Mouse (Mus musculus): Measurements from ENCODE around the gene Nr1h2. TPM values are rescaled to one million over a fixed set of nuclear protein-coding genes. Genes with fewer than 3 reads are reported as not detected.
A peak's percentile ranks its signal among the peaks of the same experiment; 100 is the strongest.

Gene Nr1h2
- polyA plus RNA-seq, 1 experiment from 2014 or later = 71.3 TPM

DNA sequence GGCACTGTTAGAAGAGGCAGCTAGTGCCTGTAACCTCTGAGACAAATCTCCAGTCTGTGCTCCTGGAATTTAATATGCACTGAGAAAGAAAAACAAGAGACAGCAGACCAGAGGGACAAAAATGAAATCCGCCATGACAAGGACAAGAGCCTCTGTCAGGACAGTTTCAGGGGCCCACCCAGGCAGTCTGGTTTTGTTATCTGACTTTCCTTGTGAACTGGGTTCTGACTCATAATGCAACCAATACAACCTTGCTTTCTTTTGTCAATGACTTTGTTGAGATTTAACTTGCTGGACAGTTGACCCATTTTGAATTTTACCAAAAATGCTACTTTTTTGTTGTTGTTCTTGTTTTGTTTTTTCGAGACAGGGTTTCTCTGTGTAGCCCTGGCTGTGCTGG lies 3.9 kb upstream of the Nr1h2 start:
- Histone ChIP-seq H3K27ac (ENCODE audit: low read depth, low read length) (peak overlapping the region; percentile 70), H3K4me1 (replicated peaks; ENCODE audit: control insufficient read depth, insufficient read depth, low read length) (no peaks in the 10 kb centered on the region), H3K9ac (ENCODE audit: low read depth, low read length) (no peak overlapping the region), H3K36me3 (ENCODE audit: control insufficient read depth, insufficient read depth) (no peaks in the 10 kb centered on the region), H3K4me2 (replicated peaks; ENCODE audit: low read depth) (no peak overlapping the region), H3K9me3 (ENCODE audit: control insufficient read depth) (no peaks in the 10 kb centered on the region), H3K4me3 (ENCODE audit: low read depth, low read length) (no peak overlapping the region), H3K27me3 (replicated peaks; ENCODE audit: control insufficient read depth, insufficient read depth, low read length) (no peaks in the 10 kb centered on the region)
- ATAC-seq = no peak
- no peak for TF ChIP-seq CTCF (IDR thresholded peaks at IDR 0.05; ENCODE audit: low read depth)
- 64% methylated on average over 2 of the region's 2 CpGs for WGBS

DNA sequence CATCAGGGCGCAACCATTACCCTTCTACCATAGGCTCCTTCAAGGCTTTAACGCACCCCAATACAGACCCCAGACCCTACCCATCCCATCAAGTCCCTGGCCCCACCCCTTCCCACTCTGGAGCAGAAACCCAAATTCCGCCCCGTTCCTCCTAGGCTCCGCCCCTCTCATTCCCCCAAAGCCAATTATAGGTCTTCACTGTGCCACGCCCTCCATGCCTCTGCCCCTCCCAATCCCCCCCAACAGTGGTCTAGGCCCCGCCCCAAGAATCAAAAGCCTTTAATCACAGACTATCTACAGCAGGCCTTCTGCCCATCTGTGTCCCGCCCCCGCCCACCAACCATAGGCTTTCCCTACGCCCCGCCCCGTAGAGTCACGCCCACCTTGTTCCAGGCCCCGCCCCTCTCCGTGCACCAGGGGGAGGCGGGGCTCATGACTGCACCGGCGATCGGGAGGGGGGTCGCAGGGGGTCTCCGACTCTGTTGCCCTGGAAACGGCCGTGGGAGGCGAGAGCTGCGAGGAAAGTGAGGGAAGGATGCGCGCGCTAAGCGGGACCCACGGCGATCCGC lies 471 bp downstream of the Nr1h2 start:
- Histone ChIP-seq H3K9me3 (ENCODE audit: control insufficient read depth) (no peaks in the 10 kb centered on the region), H3K36me3 (ENCODE audit: control insufficient read depth, insufficient read depth) (peaks cover 33% of the 10 kb centered on the region), H3K27ac (ENCODE audit: low read depth, low read length) (peak overlapping the region; percentile 95), H3K27me3 (replicated peaks; ENCODE audit: control insufficient read depth, insufficient read depth, low read length) (no peaks in the 10 kb centered on the region), H3K4me3 (ENCODE audit: low read depth, low read length) (peak overlapping the region; percentile 61), H3K4me2 (replicated peaks; ENCODE audit: low read depth) (peak overlapping the region; percentile 63), H3K4me1 (replicated peaks; ENCODE audit: control insufficient read depth, insufficient read depth, low read length) (no peaks in the 10 kb centered on the region), H3K9ac (ENCODE audit: low read depth, low read length) (peak overlapping the region; percentile 56)
- no peak for TF ChIP-seq CTCF (IDR thresholded peaks at IDR 0.05; ENCODE audit: low read depth)
- WGBS = under 1% methylated on average over 32 of the region's 32 CpGs
- ATAC-seq = peak; percentile 78

- H3K4me2 ChIP-seq (replicated peaks; ENCODE audit: low read depth) = peak overlapping the region; percentile 63
- ATAC-seq = no peak
- no peaks in the 10 kb centered on the region for H3K4me1 ChIP-seq (replicated peaks; ENCODE audit: control insufficient read depth, insufficient read depth, low read length)
- H3K27ac ChIP-seq (ENCODE audit: low read depth, low read length) = no peak overlapping the region
- WGBS = 88% methylated on average over 31 of the region's 31 CpGs
- H3K36me3 ChIP-seq (ENCODE audit: control insufficient read depth, insufficient read depth) = peaks cover 33% of the 10 kb centered on the region
- no peak for TF ChIP-seq CTCF (IDR thresholded peaks at IDR 0.05; ENCODE audit: low read depth)
- no peak overlapping the region for H3K9ac ChIP-seq (ENCODE audit: low read depth, low read length)
- H3K4me3 ChIP-seq (ENCODE audit: low read depth, low read length) = no peak overlapping the region; the same call in 1 of the 2 replicates
- no peaks in the 10 kb centered on the region for H3K27me3 ChIP-seq (replicated peaks; ENCODE audit: control insufficient read depth, insufficient read depth, low read length)
- no peaks in the 10 kb centered on the region for H3K9me3 ChIP-seq (ENCODE audit: control insufficient read depth)
Observed at GRCm38 (mm10) chr7:44552141-44552908, 1.4 kb downstream of the Nr1h2 start.

DNA sequence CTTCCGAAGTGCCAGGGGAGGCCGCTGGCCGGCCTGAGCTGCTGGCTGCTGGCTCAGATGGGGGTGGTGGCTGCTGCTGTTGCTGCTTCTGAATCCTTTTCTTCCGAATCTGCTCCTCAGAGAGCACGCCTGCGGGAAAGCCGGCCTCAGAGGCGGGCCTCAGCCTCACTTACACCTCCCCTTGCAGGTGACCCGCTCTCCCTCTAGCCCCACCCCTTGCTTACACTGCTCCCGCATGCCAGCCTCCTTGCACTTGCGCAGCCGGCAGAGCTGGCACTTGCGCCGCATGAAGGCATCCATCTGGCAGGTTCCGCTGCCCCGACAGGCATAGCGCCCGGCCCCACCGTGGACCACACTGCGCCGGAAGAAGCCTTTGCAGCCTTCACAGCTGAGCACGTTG lies 2.0 kb downstream of the Nr1h2 start:
- Histone ChIP-seq H3K4me2 (replicated peaks; ENCODE audit: low read depth) (no peak overlapping the region), H3K9me3 (ENCODE audit: control insufficient read depth) (no peaks in the 10 kb centered on the region), H3K4me1 (replicated peaks; ENCODE audit: control insufficient read depth, insufficient read depth, low read length) (no peaks in the 10 kb centered on the region), H3K27ac (ENCODE audit: low read depth, low read length) (no peak overlapping the region; the same call in 1 of the 2 replicates), H3K27me3 (replicated peaks; ENCODE audit: control insufficient read depth, insufficient read depth, low read length) (no peaks in the 10 kb centered on the region), H3K4me3 (ENCODE audit: low read depth, low read length) (no peak overlapping the region), H3K9ac (ENCODE audit: low read depth, low read length) (no peak overlapping the region), H3K36me3 (ENCODE audit: control insufficient read depth, insufficient read depth) (peaks cover 33% of the 10 kb centered on the region)
- no peak for TF ChIP-seq CTCF (IDR thresholded peaks at IDR 0.05; ENCODE audit: low read depth)
- 89% methylated on average over 22 of the region's 22 CpGs for WGBS
- no peak for ATAC-seq

DNA sequence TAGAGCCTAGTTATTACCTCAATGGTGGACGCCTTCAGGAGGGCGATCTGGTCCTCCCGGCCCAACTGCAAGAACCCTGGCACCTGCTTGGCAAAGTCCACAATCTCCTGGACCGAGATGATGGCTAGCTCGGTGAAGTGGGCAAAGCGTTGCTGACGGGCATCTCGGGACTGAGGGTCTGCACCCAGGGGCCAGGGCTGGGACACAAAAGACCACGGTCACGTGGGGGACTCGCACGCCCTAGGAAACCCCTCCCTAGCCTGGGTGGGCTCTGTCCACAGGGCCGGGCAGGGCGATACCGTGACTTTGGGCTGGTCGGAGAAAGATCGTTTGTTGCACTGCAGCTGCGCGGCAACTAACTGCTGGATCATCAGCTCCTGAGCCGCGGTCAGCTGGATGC lies 2.5 kb downstream of the Nr1h2 start:
- no peak for TF ChIP-seq CTCF (IDR thresholded peaks at IDR 0.05; ENCODE audit: low read depth)
- ATAC-seq = no peak
- Histone ChIP-seq H3K4me1 (replicated peaks; ENCODE audit: control insufficient read depth, insufficient read depth, low read length) (no peaks in the 10 kb centered on the region), H3K9me3 (ENCODE audit: control insufficient read depth) (no peaks in the 10 kb centered on the region), H3K36me3 (ENCODE audit: control insufficient read depth, insufficient read depth) (peaks cover 33% of the 10 kb centered on the region), H3K4me3 (ENCODE audit: low read depth, low read length) (no peak overlapping the region), H3K4me2 (replicated peaks; ENCODE audit: low read depth) (no peak overlapping the region), H3K9ac (ENCODE audit: low read depth, low read length) (no peak overlapping the region), H3K27me3 (replicated peaks; ENCODE audit: control insufficient read depth, insufficient read depth, low read length) (no peaks in the 10 kb centered on the region), H3K27ac (ENCODE audit: low read depth, low read length) (no peak overlapping the region; the same call in 1 of the 2 replicates)
- WGBS = 94% methylated on average over 21 of the region's 21 CpGs

DNA sequence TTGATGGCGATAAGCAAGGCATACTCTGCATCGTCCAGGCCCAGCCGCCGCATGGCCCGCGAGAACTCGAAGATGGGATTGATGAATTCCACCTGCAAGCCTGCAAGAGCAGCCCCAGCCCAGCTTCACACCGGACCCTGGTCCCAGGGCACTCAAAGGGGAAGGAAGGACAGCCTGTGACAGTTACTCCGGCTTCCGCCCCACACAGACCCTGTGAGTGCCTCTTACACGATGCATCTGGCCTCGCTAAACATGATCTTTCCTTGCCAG lies 3.4 kb downstream of the Nr1h2 start:
- H3K4me1 ChIP-seq (replicated peaks; ENCODE audit: control insufficient read depth, insufficient read depth, low read length) = no peaks in the 10 kb centered on the region
- 95% methylated on average over 12 of the region's 12 CpGs for WGBS
- TF ChIP-seq CTCF (IDR thresholded peaks at IDR 0.05; ENCODE audit: low read depth) = no peak
- no peak overlapping the region for H3K27ac ChIP-seq (ENCODE audit: low read depth, low read length)
- no peak overlapping the region for H3K4me2 ChIP-seq (replicated peaks; ENCODE audit: low read depth)
- H3K4me3 ChIP-seq (ENCODE audit: low read depth, low read length) = no peak overlapping the region
- H3K27me3 ChIP-seq (replicated peaks; ENCODE audit: control insufficient read depth, insufficient read depth, low read length) = no peaks in the 10 kb centered on the region
- ATAC-seq = no peak
- H3K9ac ChIP-seq (ENCODE audit: low read depth, low read length) = no peak overlapping the region
- H3K9me3 ChIP-seq (ENCODE audit: control insufficient read depth) = no peaks in the 10 kb centered on the region
- peaks cover 33% of the 10 kb centered on the region for H3K36me3 ChIP-seq (ENCODE audit: control insufficient read depth, insufficient read depth)
